22 mouse cellular contexts compared by ENCODE assay signal in genomic region chr4:46369070-46369469, GRCm38 (mm10). TPM values are rescaled to one million over a fixed set of nuclear protein-coding genes. Genes with fewer than 3 reads are reported as not detected.
DNase-seq lines count a peak whose midpoint lies in the region; ATAC-seq and TF ChIP-seq lines count a peak whose summit lies in the region.
"Had no signal": no experiment of that assay in that cellular context is flagged by ENCODE, and none has a peak within 500 bp of the region (broad histone marks: within the 10 kb centered on the region; RNA-seq: fewer than 3 reads in every experiment).

No protein-coding gene starts in this region.

- peaks cover 2% of the 10 kb centered on the region; the same call in 1 of the 2 replicates for H3K27me3 ChIP-seq in heart, adult 2 months (ENCODE audit: control insufficient read depth, insufficient read depth, low read length)
- peaks cover 30% of the 10 kb centered on the region for H3K27me3 ChIP-seq in heart, embryonic 10.5 days (ENCODE audit: insufficient read depth, poor library complexity, severe bottlenecking)
- H3K27me3 ChIP-seq in liver, postnatal 0 days (ENCODE audit: insufficient read depth, low read length) = peaks cover 15% of the 10 kb centered on the region; the same call in 1 of the 2 replicates
- H3K27me3 ChIP-seq in G1E (ENCODE audit: insufficient read depth, low read length) = peaks cover 44% of the 10 kb centered on the region
- H3K27me3 ChIP-seq: neural tube, embryonic 12.5 days had no signal

- H3K4me3 ChIP-seq in heart, adult 2 months = no peak overlapping the region
- no peak overlapping the region for H3K4me3 ChIP-seq in heart, embryonic 10.5 days
- no peak overlapping the region for H3K4me3 ChIP-seq in liver, postnatal 0 days (ENCODE audit: low read depth, low read length)
- no peak overlapping the region for H3K4me3 ChIP-seq in G1E (ENCODE audit: low read depth, low read length)
- H3K4me3 ChIP-seq: forebrain, embryonic 13.5 days; midbrain, embryonic 15.5 days; neural tube, embryonic 12.5 days; stomach, embryonic 15.5 days had no signal

- H3K9me3 ChIP-seq in heart, embryonic 10.5 days = no peaks in the 10 kb centered on the region
- H3K9me3 ChIP-seq in liver, postnatal 0 days (ENCODE audit: low read length) = no peaks in the 10 kb centered on the region; the same call in 1 of the 2 replicates
- peaks cover 3% of the 10 kb centered on the region for H3K9me3 ChIP-seq in G1E (replicated peaks)
- H3K9me3 ChIP-seq: forebrain, embryonic 13.5 days; midbrain, embryonic 15.5 days; neural tube, embryonic 12.5 days; stomach, embryonic 15.5 days had no signal

- H3K36me3 ChIP-seq in heart, adult 2 months (ENCODE audit: control insufficient read depth, insufficient read depth, low read length) = no peaks in the 10 kb centered on the region
- H3K36me3 ChIP-seq in heart, embryonic 10.5 days = no peaks in the 10 kb centered on the region
- H3K36me3 ChIP-seq in liver, postnatal 0 days (replicated peaks; ENCODE audit: insufficient read depth, low read length) = no peaks in the 10 kb centered on the region
- no peaks in the 10 kb centered on the region for H3K36me3 ChIP-seq in G1E (replicated peaks)
- H3K36me3 ChIP-seq: midbrain, embryonic 15.5 days; neural tube, embryonic 12.5 days; stomach, embryonic 15.5 days had no signal

- no peak for DNase-seq in heart, adult 2 months
- DNase-seq in heart, embryonic 10.5 days (ENCODE audit: low spot score) = no peak
- DNase-seq in liver, postnatal 0 days = no peak
- DNase-seq in liver (no peak), G1E (ENCODE audit: low spot score) (no peak)
- no peak for DNase-seq in adrenal gland, postnatal 14 days
- no peak for DNase-seq in kidney, postnatal 10 days
- DNase-seq: adrenal gland, postnatal 10 days; kidney, adult 11 months; lung, postnatal 14 days; thymus, postnatal 36 days had no signal

- no peaks in the 10 kb centered on the region; the same call in 1 of the 2 replicates for H3K4me1 ChIP-seq in heart, adult 2 months (ENCODE audit: control insufficient read depth, insufficient read depth, low read length)
- peaks cover 24% of the 10 kb centered on the region for H3K4me1 ChIP-seq in heart, embryonic 10.5 days
- peaks cover 3% of the 10 kb centered on the region for H3K4me1 ChIP-seq in liver, postnatal 0 days (ENCODE audit: insufficient read depth)
- peaks cover 3% of the 10 kb centered on the region for H3K4me1 ChIP-seq in G1E (ENCODE audit: insufficient read depth, low read depth, low read length)

- ATAC-seq in liver, postnatal 0 days = no peak
- ATAC-seq in G1E (ENCODE audit: extremely low read depth, insufficient number of reproducible peaks, low FRiP score, poor library complexity, severe bottlenecking) = no peak
- ATAC-seq in megakaryocyte-erythroid progenitor cell, adult 5-6 weeks (replicated peaks; ENCODE audit: low FRiP score, low TSS enrichment, poor library complexity, severe bottlenecking) = 0 out of 2 replicates have a peak, but pooled peaks have one; percentile 3
- ATAC-seq: forebrain, embryonic 13.5 days; midbrain, embryonic 15.5 days had no signal

- 62% methylated on average over 4 of the region's 4 CpGs for WGBS in heart, adult 2 months
- WGBS in heart, embryonic 10.5 days = 59% methylated on average over 4 of the region's 4 CpGs
- 63% methylated on average over 4 of the region's 4 CpGs for WGBS in liver, postnatal 0 days (ENCODE audit: insufficient replicate concordance)

- intact Hi-C loops in heart, adult 2 months (cut with DNase I) = no loop called here

- no peak overlapping the region for H3K27ac ChIP-seq in heart, adult 2 months
- H3K27ac ChIP-seq in heart, embryonic 10.5 days = no peak overlapping the region
- no peak overlapping the region for H3K27ac ChIP-seq in liver, postnatal 0 days (ENCODE audit: low read depth)
- H3K27ac ChIP-seq: midbrain, embryonic 15.5 days; neural tube, embryonic 12.5 days; stomach, embryonic 15.5 days had no signal

- H3K79me2 ChIP-seq in heart, adult 2 months (replicated peaks; ENCODE audit: control insufficient read depth, insufficient read depth, low read length) = no peaks in the 10 kb centered on the region

- peak; percentile 33 for TF ChIP-seq CTCF in heart, adult 2 months (IDR thresholded peaks at IDR 0.05)
- peak; percentile 59 for TF ChIP-seq CTCF in liver, postnatal 0 days (IDR thresholded peaks at IDR 0.05; ENCODE audit: low read depth)
- peak; percentile 35; the same call in 1 of the 2 replicates for TF ChIP-seq CTCF in G1E (IDR thresholded peaks at IDR 0.05; ENCODE audit: low read depth, low read length)

- no peak overlapping the region for H3K4me2 ChIP-seq in liver, postnatal 0 days (ENCODE audit: low read depth, low read length)
- H3K4me2 ChIP-seq: heart, embryonic 11.5 days; midbrain, embryonic 15.5 days; neural tube, embryonic 12.5 days; stomach, embryonic 15.5 days had no signal

- no peak for TF ChIP-seq POLR2A in heart, adult 2 months (IDR thresholded peaks at IDR 0.05; ENCODE audit: insufficient read depth, low read depth, low read length)

- H3K9ac ChIP-seq in heart, adult 2 months (ENCODE audit: low read depth, low read length) = no peak overlapping the region
- no peak overlapping the region for H3K9ac ChIP-seq in liver, postnatal 0 days (replicated peaks)
- H3K9ac ChIP-seq: forebrain, embryonic 13.5 days; midbrain, embryonic 15.5 days; neural tube, embryonic 12.5 days; stomach, embryonic 15.5 days had no signal

- TF ChIP-seq EP300 in heart, adult 2 months (IDR thresholded peaks at IDR 0.05; ENCODE audit: insufficient read depth, low read depth, low read length) = no peak
- TF ChIP-seq EP300 in liver, postnatal 0 days (IDR thresholded peaks at IDR 0.05; ENCODE audit: low read depth) = no peak

RNA-seq across cellular contexts. Expression of gene Trmo, which starts 20.2 kb away (rescaled TPM):
- 1 to 10 TPM; 3.8 to 4.1 TPM for total RNA-seq in heart, adult 2 months (2021)
- 3.7 and 5.3 TPM in 2 replicates for polyA plus RNA-seq in heart, adult 2 months (2012; rRNA removed)
- polyA plus RNA-seq in heart, embryonic 10.5 days (2016; fragmentation: Nextera tagmentation; extraction: Ambion mirVana) = 10.3 and 11.6 TPM in 2 replicates
- polyA plus RNA-seq in liver, postnatal 0 days (2015; fragmentation: Nextera tagmentation; extraction: Ambion mirVana) = 4.2 and 6.1 TPM in 2 replicates
- 7.1 and 12.9 TPM in 2 replicates for total RNA-seq in G1E (2014; fragmentation: Nextera tagmentation)
- 17.9 and 20.4 TPM in 2 replicates for total RNA-seq in G1E (2017)
- 2.9 and 4.2 TPM in 2 replicates for polyA plus RNA-seq in G1E (2012)
- 5.6 and 10.7 TPM in 2 replicates for total RNA-seq in megakaryocyte-erythroid progenitor cell, adult 5-6 weeks (2014; fragmentation: Nextera tagmentation)
- total RNA-seq in megakaryocyte-erythroid progenitor cell, adult 5-6 weeks (2017) = 8.9 and 11.4 TPM in 2 replicates
- 6.5 and 6.6 TPM in 2 replicates for total RNA-seq in adrenal gland, postnatal 14 days (2021)

RNA-seq across cellular contexts. Expression of gene Foxe1, which starts 25.7 kb away (rescaled TPM):
- total RNA-seq in heart, adult 2 months (2021) = not detected
- not detected in 2 replicates for polyA plus RNA-seq in heart, adult 2 months (2012; rRNA removed)
- 0.23 and 1.6 TPM in 2 replicates for polyA plus RNA-seq in heart, embryonic 10.5 days (2016; fragmentation: Nextera tagmentation; extraction: Ambion mirVana)
- polyA plus RNA-seq in liver, postnatal 0 days (2015; fragmentation: Nextera tagmentation; extraction: Ambion mirVana) = not detected in 2 replicates
- total RNA-seq in G1E (2014; fragmentation: Nextera tagmentation) (not detected in 2 replicates), G1E (2017) (not detected in 2 replicates)
- polyA plus RNA-seq in G1E (2012) = not detected in 2 replicates
- total RNA-seq in megakaryocyte-erythroid progenitor cell, adult 5-6 weeks (2014; fragmentation: Nextera tagmentation) = not detected in 2 replicates
- 0.23 TPM in 1 of 2 replicates, not detected in the other for total RNA-seq in megakaryocyte-erythroid progenitor cell, adult 5-6 weeks (2017)
- not detected in 2 replicates for total RNA-seq in adrenal gland, postnatal 14 days (2021)
- total RNA-seq: adrenal gland, postnatal 10 days; common myeloid progenitor, adult 5-6 weeks; gastrocnemius, adult 8-10 months; hematopoietic stem cell, adult 5-6 weeks; left cerebral cortex, adult 8-10 months had no signal
- polyA plus RNA-seq: forebrain, embryonic 13.5 days; limb, embryonic 14.5 days; midbrain, embryonic 15.5 days; neural tube, embryonic 12.5 days had no signal

RNA-seq across cellular contexts. Expression of gene Hemgn, which starts 44.2 kb away (rescaled TPM):
- total RNA-seq in heart, adult 2 months (2021) = under 1 TPM; 0.10 to 0.73 TPM
- 0.06 TPM in 1 of 2 replicates, not detected in the other for polyA plus RNA-seq in heart, adult 2 months (2012; rRNA removed)
- polyA plus RNA-seq in heart, embryonic 10.5 days (2016; fragmentation: Nextera tagmentation; extraction: Ambion mirVana) = 35.8 and 50.0 TPM in 2 replicates
- polyA plus RNA-seq in liver, postnatal 0 days (2015; fragmentation: Nextera tagmentation; extraction: Ambion mirVana) = 117 and 135 TPM in 2 replicates
- total RNA-seq in G1E (2014; fragmentation: Nextera tagmentation) (39.3 and 132 TPM in 2 replicates), G1E (2017) (20.9 and 24.3 TPM in 2 replicates)
- polyA plus RNA-seq in G1E (2012) = 5.8 and 6.3 TPM in 2 replicates
- total RNA-seq in megakaryocyte-erythroid progenitor cell, adult 5-6 weeks (2014; fragmentation: Nextera tagmentation) = 120 and 199 TPM in 2 replicates
- total RNA-seq in megakaryocyte-erythroid progenitor cell, adult 5-6 weeks (2017) = 129 and 182 TPM in 2 replicates
- 1.2 and 9.0 TPM in 2 replicates for total RNA-seq in adrenal gland, postnatal 14 days (2021)
- total RNA-seq: gastrocnemius, adult 8-10 months; left cerebral cortex, adult 8-10 months had no signal
